Mouse (Mus musculus) brain, embryonic 14.5 days (tissue): ENCODE measurements around the gene Triobp. TPM values are rescaled to one million over a fixed set of nuclear protein-coding genes. Genes with fewer than 3 reads are reported as not detected.
A peak's percentile ranks its signal among the peaks of the same experiment; 100 is the strongest.

Experiments
- DNase-seq: peaks from one replicate; pipeline ENCODE4 v3.0.0-alpha.2; 2011; ENCODE audit warnings: low read depth
- CTCF ChIP-seq: fragments of 200-500 bp; IDR thresholded peaks from 2 replicates; pipeline ENCODE4 v1.5.1; 2012; ENCODE audit warnings: inconsistent platforms, mild to moderate bottlenecking, moderate library complexity, borderline replicate concordance; ENCODE audit not compliant: insufficient read depth, insufficient read length; ENCODE audit errors: extremely low read depth
- POLR2A ChIP-seq: fragments of 200-500 bp; IDR thresholded peaks from 2 replicates; pipeline ENCODE4 v1.6.1; 2012; ENCODE audit warnings: mild to moderate bottlenecking, inconsistent platforms, borderline replicate concordance; ENCODE audit not compliant: poor library complexity, insufficient read depth, insufficient read length, severe bottlenecking; ENCODE audit errors: extremely low read depth
- polyA plus RNA-seq: library from polyadenylated mRNA; depleted of rRNA; stranded (reverse); fragments of >200 nt; gene quantifications from 2 replicates; pipeline ENCODE4 v1.2.3, GENCODE M21; 2012

Gene Triobp
- polyA plus RNA-seq, 1 experiment, result 74.5 TPM

GRCm38 (mm10) chr15:78914091-78914822 lies 33.3 kb upstream of the Triobp start:
- DNase-seq, result no peak
- no peak for TF ChIP-seq POLR2A
- TF ChIP-seq CTCF, result no peak

- DNase-seq, result no peak
- TF ChIP-seq CTCF (no peak), POLR2A (no peak)
Measured at GRCm38 (mm10) chr15:78914823-78915659, 32.5 kb upstream of the Triobp start.

- peak; percentile 94 for DNase-seq
- TF ChIP-seq POLR2A (no peak), CTCF (peak; percentile 90)
Measured at GRCm38 (mm10) chr15:78915660-78916017, 31.9 kb upstream of the Triobp start.

- peak; percentile 79 for DNase-seq
- TF ChIP-seq POLR2A (no peak), CTCF (no peak)
Measured at GRCm38 (mm10) chr15:78916052-78916826, 31.3 kb upstream of the Triobp start.

GRCm38 (mm10) chr15:78918126-78918525 lies 29.4 kb upstream of the Triobp start:
- TF ChIP-seq POLR2A, result no peak
- no peak for TF ChIP-seq CTCF
- no peak for DNase-seq

- TF ChIP-seq CTCF, result no peak
- TF ChIP-seq POLR2A, result no peak
- no peak for DNase-seq
Measured at GRCm38 (mm10) chr15:78919914-78920313, 27.6 kb upstream of the Triobp start.

GRCm38 (mm10) chr15:78922700-78923099 lies 24.8 kb upstream of the Triobp start:
- no peak for DNase-seq
- TF ChIP-seq POLR2A (no peak), CTCF (no peak)

GRCm38 (mm10) chr15:78923585-78923984 lies 23.9 kb upstream of the Triobp start:
- TF ChIP-seq CTCF (no peak), POLR2A (no peak)
- DNase-seq, result no peak

- TF ChIP-seq POLR2A (no peak), CTCF (no peak)
- DNase-seq, result no peak
Measured at GRCm38 (mm10) chr15:78925129-78925528, 22.4 kb upstream of the Triobp start.

GRCm38 (mm10) chr15:78926021-78926919 lies 21.3 kb upstream of the Triobp start, which contains the start of gene Lgals1:
TSS of gene Lgals1 (plus strand) at chr15:78926725.
- DNase-seq, result peak; percentile 80
- no peak for TF ChIP-seq CTCF
- peak; percentile 19; the same call in 1 of the 2 replicates for TF ChIP-seq POLR2A
